ENCODE assay signal across 22 mouse cellular contexts in genomic region chr8:7234006-7234405, GRCm38 (mm10).
DNase-seq lines count a peak whose midpoint lies in the region; ATAC-seq and TF ChIP-seq lines count a peak whose summit lies in the region.
"Had no signal": no experiment of that assay in that cellular context is flagged by ENCODE, and none has a peak within 500 bp of the region (broad histone marks: within the 10 kb centered on the region; RNA-seq: fewer than 3 reads in every experiment).

No protein-coding gene starts in this region.

- no peak overlapping the region for H3K27ac ChIP-seq in embryonic facial prominence, embryonic 11.5 days (replicated peaks; ENCODE audit: low read depth, low read length)
- H3K27ac ChIP-seq in embryonic facial prominence, embryonic 10.5 days (replicated peaks), result no peak overlapping the region
- H3K27ac ChIP-seq in embryonic facial prominence, embryonic 14.5 days (replicated peaks; ENCODE audit: low read depth, low read length), result no peak overlapping the region
- no peak overlapping the region for H3K27ac ChIP-seq in layer of hippocampus, adult 2 months

- DNase-seq in embryonic facial prominence, embryonic 11.5 days (ENCODE audit: low spot score), result peak; percentile 57
- no peak for DNase-seq in embryonic facial prominence, embryonic 10.5 days (ENCODE audit: low spot score)
- DNase-seq in brain, embryonic 14.5 days (ENCODE audit: low read depth), result peak; percentile 9
- DNase-seq in embryonic facial prominence, embryonic 14.5 days (ENCODE audit: low spot score), result peak; percentile 82
- no peak for DNase-seq in gastrocnemius, adult 8-10 months (ENCODE audit: low spot score in 2 of 2)
- DNase-seq in layer of hippocampus, adult 2 months (ENCODE audit: low spot score in 2 of 2), result no peak
- DNase-seq: adrenal gland, adult 2 months; adrenal gland, adult 8-10 months; adrenal gland, postnatal 10 days; adrenal gland, postnatal 14 days; adrenal gland, postnatal 25 days; adrenal gland, postnatal 36 days; B cell, adult 2 months; cerebellum, adult 11 months; cerebellum, adult 11-12 months; cerebellum, adult 18-20 months; cerebellum, adult 2 months had no signal

- H3K36me3 ChIP-seq in embryonic facial prominence, embryonic 11.5 days (replicated peaks; ENCODE audit: control insufficient read depth, insufficient read depth, low read depth, low read length), result no peaks in the 10 kb centered on the region
- H3K36me3 ChIP-seq in embryonic facial prominence, embryonic 10.5 days (replicated peaks), result no peaks in the 10 kb centered on the region
- no peaks in the 10 kb centered on the region for H3K36me3 ChIP-seq in embryonic facial prominence, embryonic 14.5 days (ENCODE audit: control insufficient read depth, insufficient read depth, low read length)
- H3K36me3 ChIP-seq: G1E had no signal

- no peaks in the 10 kb centered on the region for H3K27me3 ChIP-seq in embryonic facial prominence, embryonic 11.5 days (ENCODE audit: control insufficient read depth, insufficient read depth, low read length)
- no peaks in the 10 kb centered on the region for H3K27me3 ChIP-seq in embryonic facial prominence, embryonic 10.5 days (replicated peaks; ENCODE audit: low read depth, poor library complexity, severe bottlenecking)
- H3K27me3 ChIP-seq in embryonic facial prominence, embryonic 14.5 days (replicated peaks; ENCODE audit: control insufficient read depth, insufficient read depth, low read length), result no peaks in the 10 kb centered on the region
- H3K27me3 ChIP-seq: CH12.LX, Patski had no signal

- TF ChIP-seq CTCF in brain, embryonic 14.5 days (IDR thresholded peaks at IDR 0.05; ENCODE audit: borderline replicate concordance, extremely low read depth, insufficient read depth, insufficient read length), result no peak
- TF ChIP-seq CTCF in layer of hippocampus, adult 2 months (conservative IDR thresholded peaks at IDR 0.05), result no peak

- no peak for TF ChIP-seq POLR2A in brain, embryonic 14.5 days (IDR thresholded peaks at IDR 0.05; ENCODE audit: borderline replicate concordance, extremely low read depth, insufficient read depth, insufficient read length, poor library complexity, severe bottlenecking)

- H3K4me2 ChIP-seq in embryonic facial prominence, embryonic 11.5 days (ENCODE audit: low read depth, low read length), result no peak overlapping the region
- H3K4me2 ChIP-seq in embryonic facial prominence, embryonic 14.5 days (ENCODE audit: low read depth, low read length), result no peak overlapping the region

- H3K4me3 ChIP-seq in embryonic facial prominence, embryonic 11.5 days (ENCODE audit: low read depth, low read length), result no peak overlapping the region
- H3K4me3 ChIP-seq in embryonic facial prominence, embryonic 10.5 days, result no peak overlapping the region
- no peak overlapping the region for H3K4me3 ChIP-seq in embryonic facial prominence, embryonic 14.5 days (ENCODE audit: low read depth, low read length)
- H3K4me3 ChIP-seq in layer of hippocampus, adult 2 months, result no peak overlapping the region

- no peaks in the 10 kb centered on the region for H3K4me1 ChIP-seq in embryonic facial prominence, embryonic 11.5 days (ENCODE audit: control insufficient read depth, insufficient read depth, low read length)
- no peaks in the 10 kb centered on the region for H3K4me1 ChIP-seq in embryonic facial prominence, embryonic 10.5 days
- H3K4me1 ChIP-seq in embryonic facial prominence, embryonic 14.5 days (ENCODE audit: control insufficient read depth, insufficient read depth, low read length), result no peaks in the 10 kb centered on the region

- 52% methylated on average over 3 of the region's 3 CpGs for WGBS in embryonic facial prominence, embryonic 11.5 days
- WGBS in embryonic facial prominence, embryonic 10.5 days, result 63% methylated on average over 3 of the region's 3 CpGs
- WGBS in embryonic facial prominence, embryonic 14.5 days, result 46% methylated on average over 3 of the region's 3 CpGs

- no peak for ATAC-seq in embryonic facial prominence, embryonic 11.5 days (replicated peaks; ENCODE audit: insufficient number of reproducible peaks, low FRiP score, low TSS enrichment, low read depth)
- no peak for ATAC-seq in embryonic facial prominence, embryonic 14.5 days (ENCODE audit: low read depth)
- ATAC-seq: activated CD4-positive, CD25-positive, alpha-beta regulatory T cell, adult 4 months; CD4-positive, CD25-positive, alpha-beta regulatory T cell, adult 4 months; Patski had no signal

- H3K9ac ChIP-seq in embryonic facial prominence, embryonic 11.5 days (replicated peaks; ENCODE audit: low read length), result no peak overlapping the region
- no peak overlapping the region for H3K9ac ChIP-seq in embryonic facial prominence, embryonic 14.5 days (ENCODE audit: low read depth, low read length)

- no peaks in the 10 kb centered on the region for H3K9me3 ChIP-seq in embryonic facial prominence, embryonic 11.5 days (replicated peaks; ENCODE audit: control insufficient read depth, low read length)
- H3K9me3 ChIP-seq in embryonic facial prominence, embryonic 10.5 days, result no peaks in the 10 kb centered on the region
- no peaks in the 10 kb centered on the region for H3K9me3 ChIP-seq in embryonic facial prominence, embryonic 14.5 days (ENCODE audit: control insufficient read depth, low read length)
- H3K9me3 ChIP-seq: G1E had no signal

Comparison
In these comparisons a context has a peak if more than half of its experiments do, and no peak if none do; other contexts are left out.
1. DNase-seq: peak in embryonic facial prominence, embryonic 11.5 days (single experiment), brain, embryonic 14.5 days (single experiment) and embryonic facial prominence, embryonic 14.5 days (single experiment); none in embryonic facial prominence, embryonic 10.5 days (single experiment), gastrocnemius, adult 8-10 months (0 of 2) and layer of hippocampus, adult 2 months (0 of 2).